Mouse (Mus musculus): ENCODE data around the gene Pars2. TPM values are rescaled to one million over a fixed set of nuclear protein-coding genes. Genes with fewer than 3 reads are reported as not detected.

The Pars2 gene
- polyA plus RNA-seq, 1 experiment from 2014 or later, result 12.7 TPM

- 23% methylated on average over 11 of the region's 11 CpGs for WGBS
- H3K9ac ChIP-seq (ENCODE audit: low read length), result peak overlapping the region; percentile 41; the same call in 1 of the 2 replicates
- peaks cover 27% of the 10 kb centered on the region for H3K4me1 ChIP-seq (ENCODE audit: control insufficient read depth, insufficient read depth, low read length)
- no peaks in the 10 kb centered on the region for H3K27me3 ChIP-seq (replicated peaks; ENCODE audit: control insufficient read depth, insufficient read depth, low read length)
- H3K4me3 ChIP-seq (ENCODE audit: low read depth, low read length), result no peak overlapping the region
- H3K36me3 ChIP-seq (ENCODE audit: control insufficient read depth, insufficient read depth, low read length), result no peaks in the 10 kb centered on the region
- ATAC-seq (peak; percentile 63; the same call in 1 of the 2 replicates), DNase-seq (ENCODE audit: low spot score) (peak; percentile 72)
- H3K4me2 ChIP-seq (ENCODE audit: low read length), result no peak overlapping the region
- H3K9me3 ChIP-seq (replicated peaks; ENCODE audit: control insufficient read depth, low read length), result no peaks in the 10 kb centered on the region
- peak overlapping the region; percentile 68 for H3K27ac ChIP-seq (ENCODE audit: low read depth, low read length)
Observed at GRCm38 (mm10) chr4:106704416-106704815, 53.5 kb downstream of the Pars2 start.

Other genes starting within 250 kb of the Pars2 start
- 0.43 and 0.54 TPM in 2 replicates for gene Pcsk9, start 186.7 kb upstream of the Pars2 start, polyA plus RNA-seq (2014; fragmentation: Nextera tagmentation; extraction: Ambion mirVana)
- not detected in 2 replicates for gene Bsnd, start 158.8 kb upstream of the Pars2 start, polyA plus RNA-seq (2014; fragmentation: Nextera tagmentation; extraction: Ambion mirVana)
- gene Dhcr24, start 90.0 kb upstream of the Pars2 start, polyA plus RNA-seq (2014; fragmentation: Nextera tagmentation; extraction: Ambion mirVana), result 16.4 and 16.6 TPM in 2 replicates
- not detected in 2 replicates for gene Lexm, start 33.8 kb upstream of the Pars2 start, polyA plus RNA-seq (2014; fragmentation: Nextera tagmentation; extraction: Ambion mirVana)
- 0.46 and 0.53 TPM in 2 replicates for gene Ttc22, start 28.6 kb upstream of the Pars2 start, polyA plus RNA-seq (2014; fragmentation: Nextera tagmentation; extraction: Ambion mirVana)
- gene Ttc4, start 27.9 kb downstream of the Pars2 start, polyA plus RNA-seq (2014; fragmentation: Nextera tagmentation; extraction: Ambion mirVana), result 106 and 107 TPM in 2 replicates
- gene Mroh7, start 79.9 kb downstream of the Pars2 start, polyA plus RNA-seq (2014; fragmentation: Nextera tagmentation; extraction: Ambion mirVana), result 0.09 and 0.18 TPM in 2 replicates
- not detected in 2 replicates for gene Fam151a, start 82.8 kb downstream of the Pars2 start, polyA plus RNA-seq (2014; fragmentation: Nextera tagmentation; extraction: Ambion mirVana)
- gene Acot11, start 153.9 kb downstream of the Pars2 start, polyA plus RNA-seq (2014; fragmentation: Nextera tagmentation; extraction: Ambion mirVana), result 0.77 and 1.3 TPM in 2 replicates

Measured in forebrain, embryonic 14.5 days (tissue).